22 mouse cellular contexts compared by ENCODE assay signal in the genomic region with DNA sequence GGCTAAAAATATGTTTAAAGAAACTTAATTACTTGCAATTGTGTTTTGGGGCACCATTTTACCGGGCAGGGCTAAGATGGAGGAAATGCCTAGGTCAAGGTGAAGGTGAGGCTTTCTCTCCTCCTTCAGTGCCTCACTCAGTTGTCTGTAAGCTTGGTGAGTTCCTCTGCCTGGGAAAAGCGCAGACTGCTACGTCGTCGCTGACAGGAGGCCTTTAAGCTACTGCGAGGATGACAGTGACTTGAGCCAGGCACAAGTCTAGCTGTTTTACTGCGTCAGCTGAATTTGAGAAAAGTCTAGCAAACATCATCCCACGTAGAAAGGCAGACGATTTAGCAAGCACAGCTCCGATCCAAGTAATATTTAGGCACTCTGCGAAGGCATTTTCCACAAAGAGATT.
DNase-seq lines count a peak whose midpoint lies in the region; ATAC-seq lines count a peak whose summit lies in the region.
"Had no signal": no experiment of that assay in that cellular context is flagged by ENCODE, and none has a peak within 500 bp of the region (broad histone marks: within the 10 kb centered on the region; RNA-seq: fewer than 3 reads in every experiment).

No protein-coding gene starts in this region.

- no peak overlapping the region for H3K9ac ChIP-seq in hindbrain, embryonic 12.5 days
- no peak overlapping the region for H3K9ac ChIP-seq in forebrain, embryonic 15.5 days (replicated peaks)
- H3K9ac ChIP-seq: embryonic facial prominence, embryonic 13.5 days; liver, postnatal 0 days had no signal

- DNase-seq in hindbrain, embryonic 10.5 days (ENCODE audit: low spot score) = no peak
- peak; percentile 9 for DNase-seq in R1 (ENCODE audit: low read depth, low spot score)
- no peak for DNase-seq in limb, embryonic 10.5 days (ENCODE audit: low spot score)
- DNase-seq in heart, adult 18-20 months = no peak
- DNase-seq in testis, postnatal 10 days (ENCODE audit: low spot score) = no peak
- no peak for DNase-seq in embryo, embryonic 9.5 days (ENCODE audit: extremely low spot score)
- DNase-seq: adrenal gland, postnatal 36 days; cerebellum, adult 8-10 months; heart, postnatal 10 days; kidney, adult 2 months; kidney, postnatal 14 days; left cerebral cortex, postnatal 4 days; liver, postnatal 0 days; lung, postnatal 14 days; right cerebral cortex, postnatal 4 days had no signal

- no peaks in the 10 kb centered on the region for H3K9me3 ChIP-seq in hindbrain, embryonic 12.5 days (replicated peaks)
- H3K9me3 ChIP-seq in hindbrain, embryonic 10.5 days = no peaks in the 10 kb centered on the region
- no peaks in the 10 kb centered on the region for H3K9me3 ChIP-seq in forebrain, embryonic 15.5 days
- H3K9me3 ChIP-seq in limb, embryonic 10.5 days (replicated peaks) = no peaks in the 10 kb centered on the region
- H3K9me3 ChIP-seq: embryonic facial prominence, embryonic 13.5 days; megakaryocyte, embryonic 14.5 days had no signal

- no peak overlapping the region for H3K4me2 ChIP-seq in hindbrain, embryonic 12.5 days (replicated peaks)
- H3K4me2 ChIP-seq in forebrain, embryonic 15.5 days (replicated peaks) = no peak overlapping the region
- H3K4me2 ChIP-seq: embryonic facial prominence, embryonic 13.5 days; heart, embryonic 11.5 days had no signal

- ATAC-seq in hindbrain, embryonic 12.5 days (ENCODE audit: low FRiP score) = peak; percentile 21; the same call in 1 of the 2 replicates
- ATAC-seq in forebrain, embryonic 15.5 days (replicated peaks) = peak; percentile 58; the same call in 1 of the 2 replicates
- ATAC-seq: inflammation-experienced regulatory T-cells, adult 6 months; liver, postnatal 0 days had no signal

- peaks cover 4% of the 10 kb centered on the region; the same call in 1 of the 2 replicates for H3K4me1 ChIP-seq in hindbrain, embryonic 12.5 days
- no peaks in the 10 kb centered on the region for H3K4me1 ChIP-seq in hindbrain, embryonic 10.5 days (replicated peaks)
- H3K4me1 ChIP-seq in forebrain, embryonic 15.5 days = peaks cover 6% of the 10 kb centered on the region
- peaks cover 18% of the 10 kb centered on the region for H3K4me1 ChIP-seq in limb, embryonic 10.5 days
- H3K4me1 ChIP-seq: embryonic facial prominence, embryonic 13.5 days; megakaryocyte, embryonic 14.5 days had no signal

- no peak overlapping the region for H3K4me3 ChIP-seq in hindbrain, embryonic 12.5 days
- H3K4me3 ChIP-seq in hindbrain, embryonic 10.5 days = no peak overlapping the region
- H3K4me3 ChIP-seq in forebrain, embryonic 15.5 days = no peak overlapping the region
- H3K4me3 ChIP-seq in limb, embryonic 10.5 days = no peak overlapping the region
- H3K4me3 ChIP-seq: embryonic facial prominence, embryonic 13.5 days; megakaryocyte, embryonic 14.5 days had no signal

- no peaks in the 10 kb centered on the region for H3K36me3 ChIP-seq in hindbrain, embryonic 12.5 days
- H3K36me3 ChIP-seq in hindbrain, embryonic 10.5 days = no peaks in the 10 kb centered on the region
- no peaks in the 10 kb centered on the region for H3K36me3 ChIP-seq in forebrain, embryonic 15.5 days
- no peaks in the 10 kb centered on the region for H3K36me3 ChIP-seq in limb, embryonic 10.5 days
- H3K36me3 ChIP-seq: embryonic facial prominence, embryonic 13.5 days had no signal

- no peak overlapping the region for H3K27ac ChIP-seq in hindbrain, embryonic 12.5 days
- H3K27ac ChIP-seq in hindbrain, embryonic 10.5 days = no peak overlapping the region
- no peak overlapping the region for H3K27ac ChIP-seq in forebrain, embryonic 15.5 days (replicated peaks)
- H3K27ac ChIP-seq in limb, embryonic 10.5 days = 0 out of 2 replicates have a peak overlapping the region, but pooled peaks have one; percentile 7
- H3K27ac ChIP-seq: embryonic facial prominence, embryonic 13.5 days; stomach, postnatal 0 days had no signal

- H3K27me3 ChIP-seq in hindbrain, embryonic 12.5 days = no peaks in the 10 kb centered on the region
- H3K27me3 ChIP-seq in hindbrain, embryonic 10.5 days (ENCODE audit: insufficient read depth, poor library complexity, severe bottlenecking) = no peaks in the 10 kb centered on the region
- H3K27me3 ChIP-seq in forebrain, embryonic 15.5 days = no peaks in the 10 kb centered on the region
- H3K27me3 ChIP-seq in limb, embryonic 10.5 days (ENCODE audit: low read depth, poor library complexity, severe bottlenecking) = peaks cover 14% of the 10 kb centered on the region; the same call in 1 of the 2 replicates
- H3K27me3 ChIP-seq: embryonic facial prominence, embryonic 13.5 days; megakaryocyte, embryonic 14.5 days had no signal

- WGBS in hindbrain, embryonic 12.5 days = 65% methylated on average over 11 of the region's 11 CpGs
- WGBS in hindbrain, embryonic 10.5 days = 75% methylated on average over 11 of the region's 11 CpGs
- WGBS in forebrain, embryonic 15.5 days = 44% methylated on average over 11 of the region's 11 CpGs
- WGBS in limb, embryonic 10.5 days = 65% methylated on average over 11 of the region's 11 CpGs
